Mouse (Mus musculus): ENCODE results near the gene Tor1b.

DNA sequence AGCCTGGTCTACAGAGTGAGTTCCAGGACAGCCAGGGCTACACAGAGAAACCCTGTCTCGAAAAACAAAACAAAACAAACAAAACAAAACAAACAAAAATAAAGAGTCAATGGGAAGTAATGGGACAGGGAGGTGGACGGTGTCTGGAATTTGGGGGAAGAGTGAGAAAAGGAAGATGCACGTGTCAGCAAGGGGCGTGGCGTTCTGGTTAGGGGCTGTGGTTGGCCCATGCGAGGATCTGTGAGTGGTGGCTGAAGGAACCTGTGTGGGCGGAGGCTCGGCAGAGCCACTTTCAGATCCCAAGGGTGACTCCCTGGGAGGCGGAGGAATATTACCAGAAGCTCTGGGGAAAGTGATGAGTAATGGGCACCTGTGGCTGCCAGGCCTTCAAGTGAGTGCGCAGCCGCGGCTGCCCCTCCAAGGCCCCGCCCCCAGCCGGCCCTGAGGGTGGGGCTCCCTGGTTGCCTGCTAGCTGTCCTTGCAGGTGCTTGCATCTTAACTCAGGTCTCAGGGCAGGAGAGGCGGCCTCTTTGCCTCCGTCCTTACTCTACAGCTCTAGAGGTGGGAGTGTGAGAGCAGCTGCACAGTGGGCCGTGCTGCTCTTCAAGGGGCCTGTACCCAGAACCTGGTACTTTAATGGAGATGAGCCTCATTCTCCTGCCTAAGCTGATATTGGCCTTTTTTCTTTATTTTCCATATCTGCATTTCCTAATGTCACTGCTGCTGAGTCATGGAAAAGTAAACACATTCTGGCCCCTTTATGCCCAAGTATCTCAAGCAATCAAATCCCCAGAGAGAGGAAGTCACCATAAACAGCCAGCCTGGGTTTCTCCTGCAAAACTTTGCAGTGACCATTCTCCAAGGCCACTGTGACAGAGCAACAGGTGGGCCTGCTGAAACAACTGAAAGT, 32.6 kb downstream of the Tor1b start:
- TF ChIP-seq POLR2AphosphoS5 (IDR thresholded peaks at IDR 0.05; ENCODE audit: borderline replicate concordance, low read depth, low read length) (no peak), CTCF (IDR thresholded peaks at IDR 0.05 in 2 of 3, conservative IDR thresholded peaks at IDR 0.05 in 1 of 3; ENCODE audit: control insufficient read depth in 1 of 3, insufficient read depth in 1 of 3, low read depth in 2 of 3, low read length in 3 of 3, poor library complexity in 1 of 3, severe bottlenecking in 1 of 3) (no peak)
